Mouse (Mus musculus) neutrophil, adult 83 days (primary cell): ENCODE results near the gene Rwdd4a. TPM values are rescaled to one million over a fixed set of nuclear protein-coding genes. Genes with fewer than 3 reads are reported as not detected.

Source experiments
- total RNA-seq, 2 experiments: library from RNA; stranded (reverse); gene quantifications; one replicate each; pipeline ENCODE4 v1.2.4; 2023

Gene Rwdd4a
- total RNA-seq, result 10 to 100 TPM; 10.5 to 13.7 TPM

DNA sequence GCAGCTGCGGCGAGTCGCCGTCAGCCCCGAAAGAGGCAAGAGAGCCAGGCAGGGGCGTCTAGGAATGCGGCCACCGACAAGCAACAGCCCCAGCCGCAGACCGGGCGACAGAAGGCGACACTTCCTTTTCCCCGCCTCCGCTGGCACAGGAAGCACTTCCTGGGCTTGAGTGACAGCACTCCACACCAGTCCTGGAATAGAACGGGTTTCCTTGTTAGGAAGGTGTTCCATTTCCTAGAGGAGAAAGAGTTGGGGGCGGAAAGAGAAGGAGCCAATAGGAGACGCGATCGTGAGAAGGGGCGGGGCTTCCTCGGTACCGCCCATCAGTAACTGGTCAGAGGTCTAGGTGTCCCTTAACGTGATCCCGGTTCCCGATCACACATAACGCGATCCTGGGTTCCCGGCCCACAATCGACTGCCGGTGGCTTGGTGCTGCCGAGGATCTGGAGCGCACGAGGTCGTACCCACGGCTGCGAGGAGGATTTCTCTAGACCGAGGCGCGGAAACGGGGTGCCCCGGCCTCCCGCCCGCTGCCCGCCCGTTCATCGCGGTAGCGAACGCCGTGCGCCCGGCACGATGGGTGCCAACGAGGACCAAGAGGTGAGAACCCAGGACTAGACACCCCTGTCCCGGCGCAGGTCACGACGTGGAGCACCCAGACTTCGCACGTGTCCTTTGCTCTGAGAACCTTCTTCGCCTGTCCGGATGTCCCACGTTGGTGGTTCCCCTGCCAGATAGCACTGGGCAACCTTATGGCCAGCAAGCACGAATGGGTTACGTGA lies at the start of gene Rwdd4a, which contains the start of gene Trappc11:
Gene Rwdd4a (plus strand): TSS at position 321 of the 782 bp plus-strand sequence.
Gene Trappc11 (minus strand): TSS at position 127 of the 782 bp plus-strand sequence.

Other genes starting within 250 kb of the Rwdd4a start
- gene Stox2, start 87.3 kb upstream of the Rwdd4a start, total RNA-seq, result 1 to 10 TPM; 1.8 to 1.9 TPM
- 10 to 100 TPM; 30.4 to 31.3 TPM for gene Trappc11, start 194 bp upstream of the Rwdd4a start, total RNA-seq
- 10 to 100 TPM; 34.9 to 50.5 TPM for gene Ing2, start 141.9 kb downstream of the Rwdd4a start, total RNA-seq
- gene Cdkn2aip, start 180.3 kb downstream of the Rwdd4a start, total RNA-seq, result 10 to 100 TPM; 17.7 to 21.3 TPM